Comparison of ENCODE assay signal across 19 mouse cellular contexts in genomic region chr3:83234457-83234856, GRCm38 (mm10).
DNase-seq lines count a peak whose midpoint lies in the region; ATAC-seq lines count a peak whose summit lies in the region.
"Had no signal": no experiment of that assay in that cellular context is flagged by ENCODE, and none has a peak within 500 bp of the region (broad histone marks: within the 10 kb centered on the region; RNA-seq: fewer than 3 reads in every experiment).

No protein-coding gene starts in this region.

- no peaks in the 10 kb centered on the region for H3K36me3 ChIP-seq in heart, embryonic 12.5 days
- H3K36me3 ChIP-seq in kidney, embryonic 16.5 days (ENCODE audit: insufficient read depth, low read length) = no peaks in the 10 kb centered on the region
- no peaks in the 10 kb centered on the region for H3K36me3 ChIP-seq in kidney, embryonic 14.5 days (ENCODE audit: control insufficient read depth, insufficient read depth, low read length)
- H3K36me3 ChIP-seq: embryonic facial prominence, embryonic 15.5 days; forebrain, embryonic 10.5 days; hindbrain, embryonic 10.5 days; neural tube, embryonic 12.5 days had no signal

- H3K4me2 ChIP-seq in heart, embryonic 12.5 days = no peak overlapping the region
- H3K4me2 ChIP-seq in kidney, embryonic 16.5 days (replicated peaks; ENCODE audit: low read depth, low read length) = no peak overlapping the region
- H3K4me2 ChIP-seq in kidney, embryonic 14.5 days (replicated peaks; ENCODE audit: low read depth, low read length) = no peak overlapping the region
- H3K4me2 ChIP-seq: embryonic facial prominence, embryonic 15.5 days; neural tube, embryonic 12.5 days had no signal

- peaks cover 12% of the 10 kb centered on the region for H3K4me1 ChIP-seq in heart, embryonic 12.5 days (replicated peaks)
- H3K4me1 ChIP-seq in kidney, embryonic 16.5 days (ENCODE audit: insufficient read depth, low read length) = 0 out of 2 replicates have a peak, but pooled peaks cover 4% of the 10 kb centered on the region
- H3K4me1 ChIP-seq in kidney, embryonic 14.5 days (ENCODE audit: control insufficient read depth, insufficient read depth, low read length) = no peaks in the 10 kb centered on the region
- H3K4me1 ChIP-seq: forebrain, embryonic 10.5 days; hindbrain, embryonic 10.5 days; neural tube, embryonic 12.5 days had no signal

- no peak overlapping the region for H3K27ac ChIP-seq in heart, embryonic 12.5 days (ENCODE audit: poor library complexity, severe bottlenecking)
- H3K27ac ChIP-seq in kidney, embryonic 16.5 days (ENCODE audit: low read length) = no peak overlapping the region
- H3K27ac ChIP-seq in kidney, embryonic 14.5 days (ENCODE audit: low read depth, low read length) = no peak overlapping the region
- H3K27ac ChIP-seq: embryonic facial prominence, embryonic 15.5 days; forebrain, embryonic 10.5 days; hindbrain, embryonic 10.5 days; neural tube, embryonic 12.5 days had no signal

- H3K4me3 ChIP-seq in heart, embryonic 12.5 days = no peak overlapping the region
- no peak overlapping the region for H3K4me3 ChIP-seq in kidney, embryonic 16.5 days (ENCODE audit: low read length)
- H3K4me3 ChIP-seq in kidney, embryonic 14.5 days (ENCODE audit: low read length) = no peak overlapping the region
- H3K4me3 ChIP-seq: embryonic facial prominence, embryonic 15.5 days; forebrain, embryonic 10.5 days; hindbrain, embryonic 10.5 days; neural tube, embryonic 12.5 days had no signal

- ATAC-seq in heart, embryonic 12.5 days (ENCODE audit: insufficient number of reproducible peaks, low FRiP score) = peak; percentile 61
- peak; percentile 42; the same call in 1 of the 2 replicates for ATAC-seq in kidney, embryonic 16.5 days (ENCODE audit: low FRiP score, low TSS enrichment)
- ATAC-seq in kidney, embryonic 14.5 days (ENCODE audit: low FRiP score, low TSS enrichment) = no peak
- ATAC-seq: inflammation-experienced regulatory T-cells, adult 6 months had no signal

- WGBS in heart, embryonic 12.5 days = 40% methylated on average over 4 of the region's 4 CpGs
- WGBS in kidney, embryonic 16.5 days = 25% methylated on average over 4 of the region's 4 CpGs
- WGBS in kidney, embryonic 14.5 days = 28% methylated on average over 4 of the region's 4 CpGs

- peak; percentile 23 to 33 for DNase-seq in adrenal gland, postnatal 36 days
- no peak for DNase-seq in adrenal gland, postnatal 25 days
- no peak for DNase-seq in heart, postnatal 4 days
- peak; percentile 68 for DNase-seq in 416B (ENCODE audit: low read depth)
- DNase-seq in spleen, postnatal 36 days (ENCODE audit: low spot score in 2 of 2) = no peak
- DNase-seq: B cell, adult 2 months; cerebellum, adult 11-12 months; gastrocnemius, postnatal 36 days; lung, postnatal 36 days; right cerebral cortex, postnatal 4 days; thymus, postnatal 25 days had no signal

- no peaks in the 10 kb centered on the region for H3K9me3 ChIP-seq in heart, embryonic 12.5 days (replicated peaks)
- H3K9me3 ChIP-seq in kidney, embryonic 16.5 days (ENCODE audit: low read length) = no peaks in the 10 kb centered on the region
- H3K9me3 ChIP-seq in kidney, embryonic 14.5 days (ENCODE audit: control insufficient read depth, low read length) = no peaks in the 10 kb centered on the region
- H3K9me3 ChIP-seq: embryonic facial prominence, embryonic 15.5 days; forebrain, embryonic 10.5 days; hindbrain, embryonic 10.5 days; neural tube, embryonic 12.5 days had no signal

- no peak overlapping the region for H3K9ac ChIP-seq in heart, embryonic 12.5 days
- no peak overlapping the region for H3K9ac ChIP-seq in kidney, embryonic 16.5 days (replicated peaks; ENCODE audit: low read length)
- no peak overlapping the region for H3K9ac ChIP-seq in kidney, embryonic 14.5 days (ENCODE audit: low read depth, low read length)
- H3K9ac ChIP-seq: embryonic facial prominence, embryonic 15.5 days; neural tube, embryonic 12.5 days had no signal

- H3K27me3 ChIP-seq in heart, embryonic 12.5 days (replicated peaks) = no peaks in the 10 kb centered on the region
- H3K27me3 ChIP-seq in kidney, embryonic 16.5 days (ENCODE audit: insufficient read depth, low read length) = no peaks in the 10 kb centered on the region
- no peaks in the 10 kb centered on the region for H3K27me3 ChIP-seq in kidney, embryonic 14.5 days (ENCODE audit: control insufficient read depth, insufficient read depth, low read length)
- H3K27me3 ChIP-seq: embryonic facial prominence, embryonic 15.5 days; neural tube, embryonic 12.5 days had no signal

Comparison
In these comparisons a context has a peak if more than half of its experiments do, and no peak if none do; other contexts are left out.
1. DNase-seq: peak in adrenal gland, postnatal 36 days (2 of 2) and 416B (single experiment); none in adrenal gland, postnatal 25 days (single experiment), heart, postnatal 4 days (single experiment) and spleen, postnatal 36 days (0 of 2).